Mouse (Mus musculus) embryonic facial prominence, embryonic 13.5 days (tissue): ENCODE measurements around the gene Rnf5. TPM values are rescaled to one million over a fixed set of nuclear protein-coding genes. Genes with fewer than 3 reads are reported as not detected.

Experiments used
- ATAC-seq: fragments of 200-750 bp; cut with Nextera tagmentation; 2 replicates; pipeline ENCODE4 v1.8.0; 2017; ENCODE audit warnings: low read depth; ENCODE audit not compliant: insufficient number of reproducible peaks, insufficient read depth, low FRiP score, low TSS enrichment
- H3K27ac ChIP-seq: fragments of 300-500 bp; sonication (generic); 2 replicates; pipeline ENCODE4 v1.5.1; 2015; ENCODE audit warnings: moderate library complexity, mild to moderate bottlenecking, inconsistent platforms
- H3K27me3 ChIP-seq: fragments of 300-500 bp; sonication (generic); 2 replicates; pipeline ENCODE4 v1.6.1; 2015; ENCODE audit warnings: mild to moderate bottlenecking, inconsistent platforms
- H3K36me3 ChIP-seq: fragments of 300-500 bp; sonication (generic); 2 replicates; pipeline ENCODE4 v1.6.1; 2015; ENCODE audit warnings: mild to moderate bottlenecking, inconsistent platforms
- H3K4me1 ChIP-seq: fragments of 300-500 bp; sonication (generic); 2 replicates; pipeline ENCODE4 v1.6.1; 2015; ENCODE audit warnings: inconsistent platforms
- H3K4me2 ChIP-seq: fragments of 300-500 bp; sonication (generic); 2 replicates; pipeline ENCODE4 v1.6.1; 2015; ENCODE audit warnings: moderate library complexity, mild to moderate bottlenecking, inconsistent platforms
- H3K4me3 ChIP-seq: fragments of 300-500 bp; sonication (generic); 2 replicates; pipeline ENCODE4 v1.5.1; 2015; ENCODE audit warnings: mild to moderate bottlenecking, inconsistent platforms
- H3K9ac ChIP-seq: fragments of 300-500 bp; sonication (generic); 2 replicates; pipeline ENCODE4 v1.6.1; 2015; ENCODE audit warnings: mild to moderate bottlenecking, inconsistent platforms
- H3K9me3 ChIP-seq: fragments of 300-500 bp; sonication (generic); 2 replicates; pipeline ENCODE4 v1.6.1; 2016; ENCODE audit warnings: inconsistent platforms
- WGBS: fragments of 180-500 bp; shearing (Covaris S2); methylation state at CpG from one replicate; pipeline ENCODE4 v1.1.7; 2015; ENCODE audit warnings: mixed read lengths; 5-methylcytosine and 5-hydroxymethylcytosine counted together
- polyA plus RNA-seq: library from polyadenylated mRNA; unstranded; fragments of >200 nt; fragmentation: Nextera tagmentation; extraction: Ambion mirVana; gene quantifications from 2 replicates; pipeline ENCODE4 v1.2.1, GENCODE M21; 2015

The Rnf5 gene
- 130 and 132 TPM in 2 replicates for polyA plus RNA-seq

GRCm38 (mm10) chr17:34603375-34604060 is at the start of gene Rnf5:
Rnf5 (minus strand) TSS chr17:34603690.
- peaks cover 33% of the 10 kb centered on the region for H3K36me3 ChIP-seq
- H3K4me1 ChIP-seq: peaks cover 39% of the 10 kb centered on the region
- no peaks in the 10 kb centered on the region for H3K27me3 ChIP-seq
- H3K4me3 ChIP-seq: peak within 1 kb of the TSS; percentile 90
- peak within 1 kb of the TSS; percentile 95 for H3K4me2 ChIP-seq
- under 1% methylated on average over 30 of the region's 30 CpGs for WGBS
- ATAC-seq: peak; percentile 96
- peak within 1 kb of the TSS; percentile 92 for H3K9ac ChIP-seq
- H3K9me3 ChIP-seq: no peaks in the 10 kb centered on the region
- peak within 1 kb of the TSS; percentile 89 for H3K27ac ChIP-seq

GRCm38 (mm10) chr17:34652985-34653384 is 49.5 kb upstream of the Rnf5 start:
- 89% methylated on average over 8 of the region's 8 CpGs for WGBS
- Histone ChIP-seq H3K27me3 (no peaks in the 10 kb centered on the region; the same call in 1 of the 2 replicates), H3K9ac (no peak overlapping the region), H3K4me3 (no peak overlapping the region), H3K4me1 (peaks cover 17% of the 10 kb centered on the region), H3K4me2 (no peak overlapping the region), H3K27ac (no peak overlapping the region), H3K9me3 (no peaks in the 10 kb centered on the region), H3K36me3 (peaks cover 65% of the 10 kb centered on the region)
- no peak for ATAC-seq

- ATAC-seq: no peak
Observed at GRCm38 (mm10) chr17:34652546-34652945, 49.1 kb upstream of the Rnf5 start.

GRCm38 (mm10) chr17:34651507-34652221 is 48.2 kb upstream of the Rnf5 start:
- WGBS: 50% methylated on average over 19 of the region's 19 CpGs

More at GRCm38 (mm10) chr17:34652546-34652945, 49.1 kb upstream of the Rnf5 start:
- Histone ChIP-seq H3K36me3 (peaks cover 65% of the 10 kb centered on the region), H3K27ac (no peak overlapping the region), H3K9me3 (no peaks in the 10 kb centered on the region), H3K9ac (no peak overlapping the region), H3K4me1 (peaks cover 21% of the 10 kb centered on the region), H3K27me3 (no peaks in the 10 kb centered on the region; the same call in 1 of the 2 replicates), H3K4me2 (no peak overlapping the region), H3K4me3 (no peak overlapping the region)
- whole genome bisulfite sequencing: 86% methylated on average over 10 of the region's 10 CpGs

GRCm38 (mm10) chr17:34650781-34651180 is 47.3 kb upstream of the Rnf5 start:
- WGBS: 86% methylated on average over 14 of the region's 14 CpGs
- no peak overlapping the region for H3K27ac ChIP-seq
- peaks cover 65% of the 10 kb centered on the region for H3K36me3 ChIP-seq

More at GRCm38 (mm10) chr17:34651507-34652221, 48.2 kb upstream of the Rnf5 start:
- H3K4me2 ChIP-seq: no peak overlapping the region
- no peaks in the 10 kb centered on the region for H3K27me3 ChIP-seq
- H3K4me3 ChIP-seq: no peak overlapping the region
- H3K36me3 ChIP-seq: peaks cover 65% of the 10 kb centered on the region
- H3K27ac ChIP-seq: no peak overlapping the region
- ATAC-seq: no peak
- no peak overlapping the region for H3K9ac ChIP-seq
- peaks cover 22% of the 10 kb centered on the region for H3K4me1 ChIP-seq
- H3K9me3 ChIP-seq: no peaks in the 10 kb centered on the region

GRCm38 (mm10) chr17:34649106-34649864 is 45.8 kb upstream of the Rnf5 start:
- peak overlapping the region; percentile 88; the same call in 1 of the 2 replicates for H3K9ac ChIP-seq
- no peaks in the 10 kb centered on the region for H3K9me3 ChIP-seq
- no peak for ATAC-seq
- H3K36me3 ChIP-seq: peaks cover 55% of the 10 kb centered on the region
- peaks cover 31% of the 10 kb centered on the region for H3K4me1 ChIP-seq
- H3K27me3 ChIP-seq: no peaks in the 10 kb centered on the region
- WGBS: 85% methylated on average over 18 of the region's 18 CpGs
- H3K4me2 ChIP-seq: no peak overlapping the region
- H3K4me3 ChIP-seq: no peak overlapping the region
- H3K27ac ChIP-seq: no peak overlapping the region

More at GRCm38 (mm10) chr17:34650781-34651180, 47.3 kb upstream of the Rnf5 start:
- Histone ChIP-seq H3K4me3 (no peak overlapping the region), H3K27me3 (no peaks in the 10 kb centered on the region), H3K4me1 (peaks cover 23% of the 10 kb centered on the region), H3K9me3 (no peaks in the 10 kb centered on the region), H3K9ac (no peak overlapping the region), H3K4me2 (no peak overlapping the region)
- no peak for ATAC-seq

- no peaks in the 10 kb centered on the region for H3K9me3 ChIP-seq
- peak overlapping the region; percentile 100 for H3K4me3 ChIP-seq
- peaks cover 46% of the 10 kb centered on the region for H3K36me3 ChIP-seq
- H3K4me2 ChIP-seq: peak overlapping the region; percentile 91
- no peaks in the 10 kb centered on the region for H3K27me3 ChIP-seq
- H3K27ac ChIP-seq: no peak overlapping the region
- peaks cover 31% of the 10 kb centered on the region for H3K4me1 ChIP-seq
- ATAC-seq: no peak
- H3K9ac ChIP-seq: peak overlapping the region; percentile 88
- 77% methylated on average over 16 of the region's 16 CpGs for WGBS
Observed at GRCm38 (mm10) chr17:34648141-34648890, 44.8 kb upstream of the Rnf5 start.

- H3K4me3 ChIP-seq: peak within 1 kb of the TSS; percentile 100
- H3K36me3 ChIP-seq: peaks cover 34% of the 10 kb centered on the region
- peak within 1 kb of the TSS; percentile 88 for H3K9ac ChIP-seq
- ATAC-seq: peak; percentile 94
- peak within 1 kb of the TSS; percentile 91 for H3K4me2 ChIP-seq
- peak within 1 kb of the TSS; percentile 73 for H3K27ac ChIP-seq
- H3K4me1 ChIP-seq: peaks cover 31% of the 10 kb centered on the region
- H3K9me3 ChIP-seq: no peaks in the 10 kb centered on the region
- WGBS: under 1% methylated on average over 66 of the region's 66 CpGs
- no peaks in the 10 kb centered on the region for H3K27me3 ChIP-seq
Observed at GRCm38 (mm10) chr17:34646906-34647787, 43.7 kb upstream of the Rnf5 start, which contains the start of gene Atf6b. Atf6b (plus strand) TSS chr17:34647146.

GRCm38 (mm10) chr17:34645831-34646511 is 42.5 kb upstream of the Rnf5 start:
- peaks cover 22% of the 10 kb centered on the region for H3K36me3 ChIP-seq
- H3K4me3 ChIP-seq: peak overlapping the region; percentile 100
- no peaks in the 10 kb centered on the region for H3K9me3 ChIP-seq
- H3K9ac ChIP-seq: no peak overlapping the region
- H3K27me3 ChIP-seq: no peaks in the 10 kb centered on the region
- ATAC-seq: no peak
- H3K4me1 ChIP-seq: peaks cover 41% of the 10 kb centered on the region
- H3K27ac ChIP-seq: no peak overlapping the region
- peak overlapping the region; percentile 78 for H3K4me2 ChIP-seq
- 89% methylated on average over 30 of the region's 30 CpGs for WGBS
